Mouse (Mus musculus) MEL (cell line): ENCODE measurements around the gene 4933417A18Rik.
"Not testable (repeated sequence)": the region's sequence is repeated elsewhere in the genome, so short reads cannot be mapped to it uniquely, and the experiment has no call there.

Experiments
- CHD2 ChIP-seq: IDR thresholded peaks from 2 replicates; pipeline ENCODE4 v1.6.1; 2011; ENCODE audit warnings: low read length, improper control_type of control experiment
- CTCF ChIP-seq, 3 experiments: IDR thresholded peaks in 2 of 3; conservative IDR thresholded peaks in 1 of 3; 2 replicates each; pipeline ENCODE4 v1.5.1; 2011 to 2012; ENCODE audit warnings: low read length in 3 of 3, low read depth in 2 of 3, mild to moderate bottlenecking in 2 of 3, improper control_type of control experiment in 1 of 3, inconsistent platforms in 1 of 3, mixed read lengths in 1 of 3, moderate library complexity in 1 of 3; ENCODE audit not compliant: control insufficient read depth in 1 of 3, insufficient read depth in 1 of 3, poor library complexity in 1 of 3, severe bottlenecking in 1 of 3
- MXI1 ChIP-seq: IDR thresholded peaks from 2 replicates; pipeline ENCODE4 v1.6.1; 2011; ENCODE audit warnings: mild to moderate bottlenecking, low read depth, low read length, improper control_type of control experiment
- MYB ChIP-seq: IDR thresholded peaks from 2 replicates; pipeline ENCODE4 v1.6.1; 2011; ENCODE audit warnings: mild to moderate bottlenecking, low read depth, low read length, improper control_type of control experiment
- MYC ChIP-seq: IDR thresholded peaks from 2 replicates; pipeline ENCODE4 v1.6.1; 2011; ENCODE audit warnings: low read depth, mild to moderate bottlenecking, low read length, improper control_type of control experiment, moderate library complexity
- POLR2A ChIP-seq, 2 experiments: IDR thresholded peaks; 2 replicates each; pipeline ENCODE4 v1.6.1; 2011 to 2012; ENCODE audit warnings: low read length in 2 of 2, mild to moderate bottlenecking in 2 of 2, control low read depth in 1 of 2, improper control_type of control experiment in 1 of 2, low read depth in 1 of 2, moderate library complexity in 1 of 2; ENCODE audit not compliant: control insufficient read depth in 1 of 2, insufficient read depth in 1 of 2, poor library complexity in 1 of 2

- 0 out of 2 replicates have a peak, but pooled peaks have one; percentile 10 for TF ChIP-seq MYC
- not testable (repeated sequence) for TF ChIP-seq CTCF (IDR thresholded peaks at IDR 0.05 in 2 of 3, conservative IDR thresholded peaks at IDR 0.05 in 1 of 3; ENCODE audit: control insufficient read depth in 1 of 3, insufficient read depth in 1 of 3, low read depth in 2 of 3, low read length in 3 of 3, poor library complexity in 1 of 3, severe bottlenecking in 1 of 3); MXI1; MYB; POLR2A (IDR thresholded peaks at IDR 0.05; ENCODE audit: control insufficient read depth in 1 of 2, insufficient read depth in 1 of 2, low read depth in 1 of 2, low read length in 2 of 2, poor library complexity in 1 of 2); CHD2
These were observed 49.5 kb upstream of the 4933417A18Rik start for GRCm38 (mm10) chr13:34874736-34875135.
